Mouse (Mus musculus): ENCODE measurements around the gene Pin1. TPM values are rescaled to one million over a fixed set of nuclear protein-coding genes. Genes with fewer than 3 reads are reported as not detected.
"Not testable (repeated sequence)": the region's sequence is repeated elsewhere in the genome, so short reads cannot be mapped to it uniquely, and the experiment has no call there.

The Pin1 gene
- total and polyA plus RNA-seq, 2 experiments, result 7.4 to 9.0 TPM

DNA sequence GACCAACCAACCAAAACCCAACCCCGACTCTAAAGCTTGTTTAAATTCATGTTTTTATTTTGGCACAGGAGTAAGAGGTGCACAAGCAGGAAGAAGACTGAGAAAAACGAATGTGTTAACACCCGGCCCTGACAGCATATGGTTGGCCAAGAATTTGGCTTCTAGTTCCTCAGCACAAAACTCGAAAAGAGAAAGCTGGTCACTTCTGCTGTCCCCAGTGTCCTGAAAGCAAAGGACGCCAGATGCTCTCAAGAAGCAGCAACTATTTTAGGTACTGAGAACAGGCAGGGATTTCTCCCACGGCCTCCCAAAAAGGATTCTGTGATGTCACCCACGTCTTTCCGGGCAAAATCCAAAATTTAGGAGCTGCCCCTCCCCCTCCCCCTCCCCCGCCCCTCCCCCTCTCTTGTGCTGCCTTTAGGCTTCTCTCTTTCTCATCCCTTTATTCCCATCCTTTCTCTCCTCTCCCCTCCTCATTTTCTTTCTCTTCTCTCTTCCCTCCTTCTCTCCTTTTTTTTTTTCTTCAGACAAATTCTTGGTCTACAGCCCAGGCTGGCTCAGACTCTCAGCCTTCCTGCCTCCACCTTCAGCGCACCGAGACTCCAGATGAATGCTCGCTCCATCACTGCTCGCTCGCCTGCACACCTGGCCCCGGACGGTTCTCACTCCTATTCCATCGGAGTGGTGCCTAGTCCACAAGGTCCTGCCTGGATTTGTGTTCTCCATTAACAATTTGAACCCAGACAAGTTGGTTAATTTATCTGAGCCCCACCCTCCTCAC lies 33.4 kb downstream of the Pin1 start:
- H3K4me3 ChIP-seq (ENCODE audit: insufficient read depth, low read depth, low read length), result no peak overlapping the region
- no peak overlapping the region for H3K9ac ChIP-seq (ENCODE audit: low read depth, low read length)
- no peak overlapping the region for H3K27ac ChIP-seq (replicated peaks; ENCODE audit: insufficient read depth, low read depth, low read length)
- WGBS, result 63% methylated on average over 17 of the region's 17 CpGs
- no peak for DNase-seq (ENCODE audit: extremely low read depth, low read depth, low spot score)
- TF ChIP-seq CTCF (IDR thresholded peaks at IDR 0.05; ENCODE audit: low read depth, low read length) (no peak), POLR2A (IDR thresholded peaks at IDR 0.05; ENCODE audit: extremely low read depth, insufficient read depth, low read length) (no peak)
- no peaks in the 10 kb centered on the region for H3K27me3 ChIP-seq (ENCODE audit: control insufficient read depth, insufficient read depth, low read length)
- H3K4me1 ChIP-seq (ENCODE audit: control insufficient read depth, insufficient read depth, low read length), result no peaks in the 10 kb centered on the region
- no peaks in the 10 kb centered on the region for H3K36me3 ChIP-seq (ENCODE audit: control insufficient read depth, insufficient read depth, low read length)
- no peaks in the 10 kb centered on the region for H3K79me2 ChIP-seq (ENCODE audit: control insufficient read depth, insufficient read depth, low read length)

DNA sequence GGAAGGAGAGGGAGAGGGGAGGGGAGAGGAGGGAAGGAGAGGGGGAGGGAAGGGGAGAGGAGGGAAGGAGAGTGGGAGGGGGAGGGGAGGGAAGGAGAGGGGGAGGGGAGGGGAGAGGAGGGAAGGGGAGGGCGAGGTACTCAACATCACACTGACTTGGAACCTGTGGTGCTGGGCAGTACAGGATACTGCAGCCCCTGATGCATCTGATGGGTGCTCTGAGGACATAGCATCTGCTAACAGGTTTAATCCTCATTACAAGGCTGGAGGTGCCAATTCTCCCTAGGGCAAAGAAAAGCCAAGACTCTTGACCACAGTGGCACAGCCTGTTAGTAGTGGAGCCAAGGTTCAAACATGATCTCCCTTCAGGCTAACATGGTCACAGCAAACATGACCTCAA lies 37.5 kb downstream of the Pin1 start:
- Histone ChIP-seq H3K9ac (ENCODE audit: low read depth, low read length) (no peak overlapping the region), H3K79me2 (ENCODE audit: control insufficient read depth, insufficient read depth, low read length) (no peaks in the 10 kb centered on the region), H3K27ac (replicated peaks; ENCODE audit: insufficient read depth, low read depth, low read length) (no peak overlapping the region), H3K36me3 (ENCODE audit: control insufficient read depth, insufficient read depth, low read length) (no peaks in the 10 kb centered on the region), H3K4me3 (ENCODE audit: insufficient read depth, low read depth, low read length) (no peak overlapping the region), H3K27me3 (ENCODE audit: control insufficient read depth, insufficient read depth, low read length) (no peaks in the 10 kb centered on the region), H3K4me1 (ENCODE audit: control insufficient read depth, insufficient read depth, low read length) (no peaks in the 10 kb centered on the region)
- WGBS, result 71% methylated on average over 1 of the region's 1 CpGs
- TF ChIP-seq POLR2A (IDR thresholded peaks at IDR 0.05; ENCODE audit: extremely low read depth, insufficient read depth, low read length) (no peak), CTCF (IDR thresholded peaks at IDR 0.05; ENCODE audit: low read depth, low read length) (no peak)
- DNase-seq (ENCODE audit: extremely low read depth, low read depth, low spot score), result peak; percentile 8

DNA sequence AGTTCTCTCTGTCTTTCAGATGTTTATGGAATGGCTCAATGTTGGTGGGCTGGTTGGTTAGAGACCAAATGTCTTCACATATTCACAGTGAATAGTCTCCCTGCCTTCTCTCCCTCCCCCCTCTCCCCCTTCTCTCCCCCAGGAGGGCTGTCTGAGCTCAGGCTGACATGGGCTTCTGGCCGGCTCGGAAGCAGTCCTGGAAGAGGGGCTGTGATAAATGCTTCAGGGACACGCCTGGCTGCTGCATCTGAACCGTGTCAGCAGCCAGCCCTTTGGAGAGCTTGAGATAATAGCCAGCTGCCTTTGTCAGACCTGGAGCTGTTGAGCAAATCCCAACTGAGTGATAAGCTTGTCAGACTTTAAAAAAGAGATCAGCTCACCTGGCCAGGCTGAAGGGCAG lies 38.0 kb downstream of the Pin1 start:
- WGBS, result 50% methylated on average over 4 of the region's 4 CpGs
- TF ChIP-seq CTCF (IDR thresholded peaks at IDR 0.05; ENCODE audit: low read depth, low read length) (no peak), POLR2A (IDR thresholded peaks at IDR 0.05; ENCODE audit: extremely low read depth, insufficient read depth, low read length) (no peak)
- Histone ChIP-seq H3K4me3 (ENCODE audit: insufficient read depth, low read depth, low read length) (no peak overlapping the region), H3K27ac (replicated peaks; ENCODE audit: insufficient read depth, low read depth, low read length) (no peak overlapping the region), H3K36me3 (ENCODE audit: control insufficient read depth, insufficient read depth, low read length) (no peaks in the 10 kb centered on the region), H3K79me2 (ENCODE audit: control insufficient read depth, insufficient read depth, low read length) (no peaks in the 10 kb centered on the region), H3K27me3 (ENCODE audit: control insufficient read depth, insufficient read depth, low read length) (no peaks in the 10 kb centered on the region), H3K4me1 (ENCODE audit: control insufficient read depth, insufficient read depth, low read length) (peaks cover under 1% of the 10 kb centered on the region; the same call in 1 of the 2 replicates), H3K9ac (ENCODE audit: low read depth, low read length) (no peak overlapping the region)
- no peak for DNase-seq (ENCODE audit: extremely low read depth, low read depth, low spot score)

DNA sequence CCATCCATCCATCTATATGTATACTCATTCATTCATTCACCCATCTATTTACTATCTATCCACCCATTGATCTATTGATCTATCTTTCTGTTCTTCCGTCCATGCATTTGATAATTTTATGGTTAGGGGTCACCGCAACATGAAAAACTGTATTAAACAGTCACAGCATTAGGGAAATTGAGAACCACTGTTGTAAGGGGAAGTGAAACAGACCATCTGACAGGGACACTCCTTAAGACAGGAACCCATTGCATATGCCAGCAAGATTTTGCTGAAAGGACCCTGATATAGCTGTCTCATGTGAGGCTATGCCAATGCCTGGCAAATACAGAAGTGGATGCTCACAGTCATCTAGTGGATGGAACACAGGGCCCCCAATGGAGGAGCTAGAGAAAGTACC lies 38.6 kb downstream of the Pin1 start:
- H3K4me3 ChIP-seq (ENCODE audit: insufficient read depth, low read depth, low read length); H3K79me2 ChIP-seq (ENCODE audit: control insufficient read depth, insufficient read depth, low read length); H3K4me1 ChIP-seq (ENCODE audit: control insufficient read depth, insufficient read depth, low read length); H3K36me3 ChIP-seq (ENCODE audit: control insufficient read depth, insufficient read depth, low read length); H3K27ac ChIP-seq (replicated peaks; ENCODE audit: insufficient read depth, low read depth, low read length); DNase-seq (ENCODE audit: extremely low read depth, low read depth, low spot score); H3K27me3 ChIP-seq (ENCODE audit: control insufficient read depth, insufficient read depth, low read length); H3K9ac ChIP-seq (ENCODE audit: low read depth, low read length): not testable (repeated sequence)
- WGBS, result 87% methylated on average over 2 of the region's 2 CpGs

DNA sequence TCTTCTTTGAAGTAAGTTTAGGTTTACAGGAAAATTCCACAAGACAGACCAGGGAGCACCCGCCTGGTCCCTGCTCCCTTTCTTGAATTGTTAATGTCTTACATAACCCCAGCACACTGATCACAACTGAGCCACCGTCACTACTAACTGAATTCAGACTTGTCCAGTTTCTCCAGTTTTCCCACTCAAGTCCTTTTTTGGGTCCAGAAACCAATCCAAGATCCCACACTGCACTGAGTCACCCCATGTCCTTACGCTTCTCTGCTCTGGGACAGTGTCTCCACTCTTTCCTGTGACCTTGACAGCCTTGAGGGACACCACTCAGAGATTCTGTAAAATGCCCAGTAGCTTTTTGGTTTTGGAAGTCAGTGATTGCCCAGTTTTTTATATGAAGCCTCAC lies 41.0 kb downstream of the Pin1 start:
- Histone ChIP-seq H3K27me3 (ENCODE audit: control insufficient read depth, insufficient read depth, low read length) (no peaks in the 10 kb centered on the region), H3K4me1 (ENCODE audit: control insufficient read depth, insufficient read depth, low read length) (peaks cover 3% of the 10 kb centered on the region; the same call in 1 of the 2 replicates), H3K9ac (ENCODE audit: low read depth, low read length) (no peak overlapping the region), H3K4me3 (ENCODE audit: insufficient read depth, low read depth, low read length) (no peak overlapping the region), H3K27ac (replicated peaks; ENCODE audit: insufficient read depth, low read depth, low read length) (no peak overlapping the region), H3K79me2 (ENCODE audit: control insufficient read depth, insufficient read depth, low read length) (no peaks in the 10 kb centered on the region), H3K36me3 (ENCODE audit: control insufficient read depth, insufficient read depth, low read length) (no peaks in the 10 kb centered on the region)
- DNase-seq (ENCODE audit: extremely low read depth, low read depth, low spot score), result no peak
- WGBS, result 97% methylated on average over 3 of the region's 3 CpGs
- TF ChIP-seq CTCF (IDR thresholded peaks at IDR 0.05; ENCODE audit: low read depth, low read length) (no peak), POLR2A (IDR thresholded peaks at IDR 0.05; ENCODE audit: extremely low read depth, insufficient read depth, low read length) (no peak)

DNA sequence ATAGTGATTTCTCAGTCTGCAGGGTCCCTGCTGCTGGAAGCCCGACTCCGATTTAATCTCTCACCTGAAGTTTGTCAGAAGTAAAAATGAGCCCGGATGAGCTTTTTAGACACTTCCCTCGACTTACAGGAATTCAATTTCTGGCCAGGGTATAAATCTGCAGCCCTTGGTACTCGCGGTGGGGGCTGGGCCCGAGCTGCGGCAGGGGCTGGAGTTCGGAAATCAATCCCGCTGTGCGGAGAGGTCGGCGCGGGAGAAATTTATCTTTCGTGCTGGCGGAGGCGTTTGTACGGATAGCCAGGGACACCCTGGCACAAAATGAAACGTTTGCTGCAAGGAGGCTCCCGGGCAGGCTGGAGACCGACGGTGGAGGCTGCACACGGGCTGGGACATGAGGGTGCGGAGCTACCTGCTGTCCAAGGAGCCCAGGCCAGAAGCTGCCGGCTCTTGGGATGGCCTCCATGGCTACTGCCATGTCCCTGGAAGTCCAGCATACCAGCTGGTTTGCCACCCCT lies 42.9 kb downstream of the Pin1 start:
- Histone ChIP-seq H3K27ac (replicated peaks; ENCODE audit: insufficient read depth, low read depth, low read length) (no peak overlapping the region), H3K4me1 (ENCODE audit: control insufficient read depth, insufficient read depth, low read length) (peaks cover 3% of the 10 kb centered on the region; the same call in 1 of the 2 replicates), H3K27me3 (ENCODE audit: control insufficient read depth, insufficient read depth, low read length) (no peaks in the 10 kb centered on the region), H3K4me3 (ENCODE audit: insufficient read depth, low read depth, low read length) (no peak overlapping the region; the same call in 1 of the 2 replicates), H3K79me2 (ENCODE audit: control insufficient read depth, insufficient read depth, low read length) (no peaks in the 10 kb centered on the region), H3K36me3 (ENCODE audit: control insufficient read depth, insufficient read depth, low read length) (no peaks in the 10 kb centered on the region), H3K9ac (ENCODE audit: low read depth, low read length) (no peak overlapping the region)
- TF ChIP-seq POLR2A (IDR thresholded peaks at IDR 0.05; ENCODE audit: extremely low read depth, insufficient read depth, low read length) (no peak), CTCF (IDR thresholded peaks at IDR 0.05; ENCODE audit: low read depth, low read length) (no peak)
- DNase-seq (ENCODE audit: extremely low read depth, low read depth, low spot score), result no peak
- WGBS, result 8% methylated on average over 25 of the region's 25 CpGs
